In genomic region chr5:136201832-136202231, GRCm38 (mm10) we compare ENCODE assay signal across 8 mouse cellular contexts. TPM values are rescaled to one million over a fixed set of nuclear protein-coding genes. Genes with fewer than 3 reads are reported as not detected.
DNase-seq lines count a peak whose midpoint lies in the region; ATAC-seq and TF ChIP-seq lines count a peak whose summit lies in the region.

No protein-coding gene starts in this region.

- H3K27me3 ChIP-seq in C2C12 (ENCODE audit: control insufficient read depth, insufficient read depth, insufficient read length) = no peaks in the 10 kb centered on the region
- no peaks in the 10 kb centered on the region for H3K27me3 ChIP-seq in kidney, embryonic 14.5 days (ENCODE audit: control insufficient read depth, insufficient read depth, low read length)
- H3K27me3 ChIP-seq in liver, embryonic 13.5 days = no peaks in the 10 kb centered on the region
- H3K27me3 ChIP-seq in neural tube, embryonic 13.5 days = no peaks in the 10 kb centered on the region

- no peak overlapping the region for H3K4me3 ChIP-seq in C2C12 (ENCODE audit: insufficient read depth, poor library complexity, severe bottlenecking)
- no peak overlapping the region for H3K4me3 ChIP-seq in kidney, embryonic 14.5 days (ENCODE audit: low read length)
- no peak overlapping the region for H3K4me3 ChIP-seq in liver, embryonic 13.5 days (replicated peaks)
- H3K4me3 ChIP-seq in neural tube, embryonic 13.5 days = no peak overlapping the region

- H3K36me3 ChIP-seq in C2C12 (ENCODE audit: control insufficient read depth, insufficient read depth) = peaks cover 5% of the 10 kb centered on the region
- peaks cover 2% of the 10 kb centered on the region; the same call in 1 of the 2 replicates for H3K36me3 ChIP-seq in kidney, embryonic 14.5 days (ENCODE audit: control insufficient read depth, insufficient read depth, low read length)
- peaks cover 5% of the 10 kb centered on the region for H3K36me3 ChIP-seq in liver, embryonic 13.5 days
- H3K36me3 ChIP-seq in neural tube, embryonic 13.5 days = peaks cover 5% of the 10 kb centered on the region

- DNase-seq in adrenal gland, adult (ENCODE audit: inconsistent age in 2 of 2, low spot score in 1 of 2) = peak; percentile 60 to 92
- peak; percentile 92 for DNase-seq in embryo, embryonic 10.5 days (ENCODE audit: low spot score)
- DNase-seq in gastrocnemius, postnatal 25 days = peak; percentile 29
- peak; percentile 36 for DNase-seq in liver, embryonic 13.5 days
- peak; percentile 54 for DNase-seq in thymus, postnatal 14 days

- H3K4me2 ChIP-seq in kidney, embryonic 14.5 days (replicated peaks; ENCODE audit: low read depth, low read length) = no peak overlapping the region
- H3K4me2 ChIP-seq in liver, embryonic 13.5 days = no peak overlapping the region
- no peak overlapping the region for H3K4me2 ChIP-seq in neural tube, embryonic 13.5 days

- H3K79me3 ChIP-seq in C2C12 (ENCODE audit: low read depth) = peaks cover 18% of the 10 kb centered on the region

- H3ac ChIP-seq in C2C12 (ENCODE audit: control insufficient read depth, insufficient read length, low read depth) = no peak overlapping the region

- H3K4me1 ChIP-seq in kidney, embryonic 14.5 days (ENCODE audit: control insufficient read depth, insufficient read depth, low read length) = peaks cover 5% of the 10 kb centered on the region; the same call in 1 of the 2 replicates
- peaks cover 20% of the 10 kb centered on the region for H3K4me1 ChIP-seq in liver, embryonic 13.5 days (replicated peaks)
- peaks cover 16% of the 10 kb centered on the region for H3K4me1 ChIP-seq in neural tube, embryonic 13.5 days (replicated peaks)

- WGBS in kidney, embryonic 14.5 days = 31% methylated on average over 7 of the region's 7 CpGs
- 28% methylated on average over 7 of the region's 7 CpGs for WGBS in liver, embryonic 13.5 days (ENCODE audit: insufficient replicate concordance)
- 30% methylated on average over 7 of the region's 7 CpGs for WGBS in neural tube, embryonic 13.5 days

- peaks cover 20% of the 10 kb centered on the region for H3K79me2 ChIP-seq in C2C12 (ENCODE audit: control insufficient read depth, insufficient read depth)

- no peak overlapping the region for H3K27ac ChIP-seq in kidney, embryonic 14.5 days (ENCODE audit: low read depth, low read length)
- H3K27ac ChIP-seq in liver, embryonic 13.5 days = no peak overlapping the region
- no peak overlapping the region for H3K27ac ChIP-seq in neural tube, embryonic 13.5 days (replicated peaks)

- no peak overlapping the region for H3K9ac ChIP-seq in kidney, embryonic 14.5 days (ENCODE audit: low read depth, low read length)
- H3K9ac ChIP-seq in liver, embryonic 13.5 days = no peak overlapping the region
- no peak overlapping the region for H3K9ac ChIP-seq in neural tube, embryonic 13.5 days

- no peaks in the 10 kb centered on the region for H3K9me3 ChIP-seq in kidney, embryonic 14.5 days (ENCODE audit: control insufficient read depth, low read length)
- no peaks in the 10 kb centered on the region for H3K9me3 ChIP-seq in liver, embryonic 13.5 days (replicated peaks)
- no peaks in the 10 kb centered on the region for H3K9me3 ChIP-seq in neural tube, embryonic 13.5 days

- peak; percentile 22; the same call in 1 of the 2 replicates for ATAC-seq in kidney, embryonic 14.5 days (ENCODE audit: low FRiP score, low TSS enrichment)
- no peak for ATAC-seq in liver, embryonic 13.5 days (ENCODE audit: low read depth)
- peak; percentile 28; the same call in 1 of the 2 replicates for ATAC-seq in neural tube, embryonic 13.5 days (ENCODE audit: low read depth)

- peak; percentile 48 for TF ChIP-seq CTCF in C2C12 (IDR thresholded peaks at IDR 0.05; ENCODE audit: control insufficient read depth, insufficient read depth, insufficient read length)

TF ChIP-seq in C2C12, 6 proteins besides CTCF, POLR2A, EP300 and RAD21:
- TF ChIP-seq MYOG (IDR thresholded peaks at IDR 0.05; ENCODE audit: control insufficient read depth, extremely low read depth, insufficient read length) (no peak), USF1 (IDR thresholded peaks at IDR 0.05; ENCODE audit: low read depth) (no peak), MYOD1 (IDR thresholded peaks at IDR 0.05; ENCODE audit: control insufficient read depth, insufficient read length, low read depth) (no peak), CEBPB (IDR thresholded peaks at IDR 0.05; ENCODE audit: low read depth) (no peak), MAX (IDR thresholded peaks at IDR 0.05) (no peak), FOSL1 (IDR thresholded peaks at IDR 0.05; ENCODE audit: insufficient read depth, low read length, poor library complexity, severe bottlenecking) (no peak)
TF ChIP-seq in C2C12: peak in this region for 0.

RNA-seq across cellular contexts. Expression of gene Prkrip1, which starts 3.1 kb away (rescaled TPM):
- polyA plus RNA-seq in C2C12 (2012; fragmentation: generic; extraction: Trizol) = 53.5 TPM
- total RNA-seq in gastrocnemius, postnatal 25 days (2021) = 10 to 100 TPM; 19.5 to 21.6 TPM
- 57.5 and 64.5 TPM in 2 replicates for polyA plus RNA-seq in kidney, embryonic 14.5 days (2014; fragmentation: Nextera tagmentation; extraction: Ambion mirVana)
- 34.5 and 42.8 TPM in 2 replicates for polyA plus RNA-seq in liver, embryonic 13.5 days (2015; fragmentation: Nextera tagmentation; extraction: Ambion mirVana)
- 58.8 and 69.0 TPM in 2 replicates for polyA plus RNA-seq in neural tube, embryonic 13.5 days (2015; fragmentation: Nextera tagmentation; extraction: Ambion mirVana)

RNA-seq across cellular contexts. Expression of gene Orai2, which starts 31.3 kb away (rescaled TPM):
- 37.8 TPM for polyA plus RNA-seq in C2C12 (2012; fragmentation: generic; extraction: Trizol)
- total RNA-seq in gastrocnemius, postnatal 25 days (2021) = 1 to 10 TPM; 1.5 to 1.6 TPM
- polyA plus RNA-seq in kidney, embryonic 14.5 days (2014; fragmentation: Nextera tagmentation; extraction: Ambion mirVana) = 5.6 and 6.6 TPM in 2 replicates
- polyA plus RNA-seq in liver, embryonic 13.5 days (2015; fragmentation: Nextera tagmentation; extraction: Ambion mirVana) = 3.8 and 3.9 TPM in 2 replicates
- polyA plus RNA-seq in neural tube, embryonic 13.5 days (2015; fragmentation: Nextera tagmentation; extraction: Ambion mirVana) = 29.1 and 33.7 TPM in 2 replicates

RNA-seq across cellular contexts. Expression of gene Sh2b2, which starts 44.5 kb away (rescaled TPM):
- polyA plus RNA-seq in C2C12 (2012; fragmentation: generic; extraction: Trizol) = 9.6 TPM
- total RNA-seq in gastrocnemius, postnatal 25 days (2021) = 1 to 10 TPM; 2.8 to 6.1 TPM
- 5.0 and 5.4 TPM in 2 replicates for polyA plus RNA-seq in kidney, embryonic 14.5 days (2014; fragmentation: Nextera tagmentation; extraction: Ambion mirVana)
- 1.4 and 1.7 TPM in 2 replicates for polyA plus RNA-seq in liver, embryonic 13.5 days (2015; fragmentation: Nextera tagmentation; extraction: Ambion mirVana)
- 24.9 and 26.4 TPM in 2 replicates for polyA plus RNA-seq in neural tube, embryonic 13.5 days (2015; fragmentation: Nextera tagmentation; extraction: Ambion mirVana)

Comparison
In these comparisons a context has a peak if more than half of its experiments do, and no peak if none do; other contexts are left out.
1. DNase-seq: peak in every context shown above with its lines; median percentile 92 in embryo, embryonic 10.5 days; 76 in adrenal gland, adult; 54 in thymus, postnatal 14 days; 36 in liver, embryonic 13.5 days; 29 in gastrocnemius, postnatal 25 days.